Mouse (Mus musculus): ENCODE measurements around the gene Spint3. TPM values are rescaled to one million over a fixed set of nuclear protein-coding genes. Genes with fewer than 3 reads are reported as not detected.

Spint3 gene
- polyA plus RNA-seq, 1 experiment from 2014 or later: not detected

DNA sequence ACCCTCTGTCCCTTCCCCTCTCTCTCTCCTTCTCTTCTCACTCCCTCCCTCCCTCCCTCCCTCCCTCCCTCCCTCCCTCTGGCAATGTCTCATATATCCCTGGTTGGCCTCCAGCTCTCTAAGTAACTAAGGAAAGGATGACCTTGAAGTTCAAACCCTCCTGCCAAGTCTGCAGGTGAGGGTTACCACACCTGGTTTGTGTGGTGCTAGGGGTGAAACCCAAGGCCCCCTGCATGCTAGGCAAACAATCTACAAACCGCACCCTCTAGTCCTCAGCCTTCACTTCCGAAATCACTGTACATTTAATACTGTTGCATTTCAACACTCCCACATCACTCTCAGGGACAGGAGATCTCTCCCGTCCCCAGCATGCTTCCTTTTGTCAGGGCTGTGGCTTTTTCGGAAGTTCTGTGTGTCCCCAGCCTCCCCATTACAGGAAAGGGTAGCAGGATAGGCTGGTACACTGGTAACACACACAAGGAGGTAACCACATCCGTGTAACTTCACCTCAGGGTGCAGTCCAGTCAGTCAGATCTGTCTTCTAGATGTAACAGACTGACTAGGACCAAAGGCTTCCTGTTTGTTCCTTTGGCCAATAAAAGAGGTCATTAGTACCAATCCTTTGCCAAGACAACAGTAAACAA, 28.7 kb downstream of the Spint3 start:
- WGBS: 49% methylated on average over 5 of the region's 5 CpGs
- Histone ChIP-seq H3K27me3 (0 out of 2 replicates have a peak, but pooled peaks cover 6% of the 10 kb centered on the region), H3K4me2 (no peak overlapping the region), H3K9me3 (no peaks in the 10 kb centered on the region), H3K4me1 (replicated peaks) (no peaks in the 10 kb centered on the region), H3K36me3 (no peaks in the 10 kb centered on the region), H3K9ac (no peak overlapping the region), H3K4me3 (no peak overlapping the region), H3K27ac (no peak overlapping the region)
- no peak for ATAC-seq (ENCODE audit: low FRiP score)

DNA sequence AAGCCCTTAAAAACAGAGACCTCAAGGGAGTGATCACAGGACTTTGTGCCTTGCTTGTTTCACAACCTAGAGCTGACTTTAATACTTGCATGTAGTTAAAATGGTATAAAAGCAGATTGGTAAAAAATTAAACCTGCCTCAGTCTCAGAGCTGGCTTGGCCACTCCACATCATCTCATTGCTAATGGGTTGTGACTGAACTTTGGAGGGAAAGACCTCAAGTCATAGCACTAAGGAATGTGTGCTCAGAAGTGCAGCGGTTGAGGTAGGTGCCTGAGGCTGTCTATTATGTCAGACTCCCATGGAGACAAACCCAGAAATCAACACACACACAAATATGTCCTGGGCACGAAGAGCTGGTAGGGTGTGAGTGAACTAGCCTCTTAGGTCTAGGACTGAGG, 29.5 kb downstream of the Spint3 start:
- Histone ChIP-seq H3K4me1 (replicated peaks) (no peaks in the 10 kb centered on the region), H3K4me2 (no peak overlapping the region), H3K4me3 (no peak overlapping the region), H3K27me3 (0 out of 2 replicates have a peak, but pooled peaks cover 3% of the 10 kb centered on the region), H3K9me3 (no peaks in the 10 kb centered on the region), H3K9ac (no peak overlapping the region), H3K36me3 (no peaks in the 10 kb centered on the region), H3K27ac (no peak overlapping the region)
- 77% methylated on average over 2 of the region's 2 CpGs for WGBS
- no peak for ATAC-seq (ENCODE audit: low FRiP score)

DNA sequence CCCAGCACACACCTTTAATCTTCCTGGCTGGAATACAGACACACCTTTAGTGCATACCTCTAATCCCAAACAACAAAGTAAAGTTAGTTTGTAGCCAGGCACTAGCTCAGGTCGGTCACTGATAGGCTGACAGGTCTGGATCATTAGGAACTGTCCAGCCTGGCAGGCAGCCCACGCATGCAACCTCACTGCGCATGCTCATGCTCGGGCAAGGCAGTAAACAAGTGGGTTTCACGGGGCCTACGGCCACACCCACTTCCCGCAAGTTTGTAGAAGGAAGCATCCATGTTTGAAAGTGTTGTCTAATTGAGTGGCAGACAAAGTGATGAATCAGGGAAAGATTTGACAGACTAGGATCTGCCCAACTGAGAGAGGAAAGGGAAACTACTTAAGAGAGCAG, 30.7 kb downstream of the Spint3 start:
- ATAC-seq (ENCODE audit: low FRiP score): no peak

DNA sequence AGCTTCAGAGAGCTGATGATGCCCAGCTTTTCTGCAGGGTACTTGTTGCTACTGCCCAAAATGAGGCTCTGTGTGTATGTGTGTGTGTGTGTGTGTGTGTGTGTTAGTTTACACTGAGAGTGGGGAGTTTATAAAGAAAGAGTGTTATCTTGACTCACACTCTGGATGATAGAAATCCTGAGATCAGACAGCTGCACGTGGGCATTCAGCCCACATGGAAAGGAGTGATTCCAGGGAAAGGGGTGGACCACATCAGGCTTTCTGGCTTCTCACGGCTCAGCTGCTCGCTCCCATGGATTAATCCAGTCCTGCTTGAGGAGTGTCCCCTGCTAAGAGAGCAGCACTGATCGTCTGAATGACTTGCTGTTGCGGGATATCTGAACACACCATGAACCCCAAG, 31.1 kb downstream of the Spint3 start:
- H3K27me3 ChIP-seq: 0 out of 2 replicates have a peak, but pooled peaks cover 3% of the 10 kb centered on the region
- 84% methylated on average over 5 of the region's 5 CpGs for WGBS
- H3K27ac ChIP-seq: no peak overlapping the region
- H3K4me2 ChIP-seq: no peak overlapping the region
- ATAC-seq (ENCODE audit: low FRiP score): no peak
- no peaks in the 10 kb centered on the region for H3K9me3 ChIP-seq
- H3K36me3 ChIP-seq: no peaks in the 10 kb centered on the region
- no peak overlapping the region for H3K4me3 ChIP-seq
- no peaks in the 10 kb centered on the region for H3K4me1 ChIP-seq (replicated peaks)
- no peak overlapping the region for H3K9ac ChIP-seq

More for the DNA sequence above, 30.7 kb downstream of the Spint3 start:
- no peak overlapping the region for H3K9ac ChIP-seq
- H3K27ac ChIP-seq: no peak overlapping the region
- 0 out of 2 replicates have a peak, but pooled peaks cover 3% of the 10 kb centered on the region for H3K27me3 ChIP-seq
- H3K9me3 ChIP-seq: no peaks in the 10 kb centered on the region
- H3K36me3 ChIP-seq: no peaks in the 10 kb centered on the region
- 88% methylated on average over 7 of the region's 7 CpGs for WGBS
- no peak overlapping the region for H3K4me2 ChIP-seq
- no peak overlapping the region for H3K4me3 ChIP-seq
- no peaks in the 10 kb centered on the region for H3K4me1 ChIP-seq (replicated peaks)

DNA sequence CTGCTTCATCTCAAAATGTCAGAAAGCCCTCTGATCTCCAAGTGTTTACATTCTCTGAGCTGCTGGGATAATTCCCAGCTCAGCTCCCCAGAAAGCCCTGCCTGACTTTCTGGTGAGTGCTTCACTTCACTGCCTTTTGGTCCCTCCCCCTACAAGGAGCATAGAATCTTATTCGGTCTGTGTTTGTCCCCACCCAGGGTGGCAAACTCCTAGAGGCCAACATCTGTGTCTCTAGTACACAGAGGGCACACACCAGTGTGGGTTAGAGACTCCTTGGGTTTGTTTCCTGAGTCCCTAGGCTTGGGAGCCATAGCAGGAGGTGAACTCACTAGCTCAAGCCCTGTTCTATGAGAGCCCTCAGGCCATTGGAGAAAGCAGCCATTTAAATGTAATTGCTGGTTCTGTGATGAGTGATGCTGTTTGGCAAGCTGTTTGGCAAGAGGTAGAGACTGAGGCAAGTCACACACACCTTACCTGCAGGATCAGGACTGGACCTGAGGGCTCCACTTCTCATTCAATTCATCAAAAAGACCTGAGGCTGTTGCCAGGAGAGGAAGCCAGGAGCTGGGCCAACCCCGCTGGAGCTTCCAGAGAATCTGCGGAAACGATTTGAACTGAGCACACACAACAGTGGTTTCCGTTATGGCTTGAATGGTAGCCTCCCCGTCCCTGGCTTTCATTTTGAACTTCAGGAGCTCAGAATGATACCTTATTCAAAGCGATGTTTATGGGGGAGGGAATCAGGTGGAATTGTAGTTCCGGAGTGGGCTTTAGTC, 32.4 kb downstream of the Spint3 start:
- WGBS: 54% methylated on average over 8 of the region's 8 CpGs
- H3K27ac ChIP-seq: no peak overlapping the region

DNA sequence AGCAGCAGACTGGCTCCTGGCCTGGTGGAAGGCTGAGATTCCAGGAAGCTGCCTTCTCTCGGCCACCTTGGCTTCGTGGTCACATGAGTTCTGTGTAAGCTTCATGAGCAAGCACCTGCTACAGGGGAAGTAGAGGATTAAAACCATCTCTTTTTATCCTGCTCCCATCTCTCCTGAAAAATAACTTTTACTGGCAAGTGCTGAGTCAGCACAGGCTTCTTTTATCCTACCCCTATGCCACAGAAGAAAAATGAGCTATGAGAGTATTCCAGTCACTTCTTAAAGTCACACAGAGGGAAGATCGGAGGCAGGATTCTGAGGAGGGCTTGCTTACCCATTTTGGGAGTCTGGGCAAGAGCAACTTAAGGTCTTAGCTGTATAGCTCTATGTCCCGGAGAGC, 36.3 kb downstream of the Spint3 start:
- ATAC-seq (ENCODE audit: low FRiP score): no peak
- no peak overlapping the region for H3K9ac ChIP-seq

More for the DNA sequence above, 32.4 kb downstream of the Spint3 start:
- Histone ChIP-seq H3K27me3 (0 out of 2 replicates have a peak, but pooled peaks cover 3% of the 10 kb centered on the region), H3K4me1 (replicated peaks) (no peaks in the 10 kb centered on the region), H3K9ac (no peak overlapping the region), H3K4me3 (no peak overlapping the region), H3K9me3 (no peaks in the 10 kb centered on the region), H3K4me2 (no peak overlapping the region), H3K36me3 (no peaks in the 10 kb centered on the region)
- ATAC-seq (ENCODE audit: low FRiP score): no peak

DNA sequence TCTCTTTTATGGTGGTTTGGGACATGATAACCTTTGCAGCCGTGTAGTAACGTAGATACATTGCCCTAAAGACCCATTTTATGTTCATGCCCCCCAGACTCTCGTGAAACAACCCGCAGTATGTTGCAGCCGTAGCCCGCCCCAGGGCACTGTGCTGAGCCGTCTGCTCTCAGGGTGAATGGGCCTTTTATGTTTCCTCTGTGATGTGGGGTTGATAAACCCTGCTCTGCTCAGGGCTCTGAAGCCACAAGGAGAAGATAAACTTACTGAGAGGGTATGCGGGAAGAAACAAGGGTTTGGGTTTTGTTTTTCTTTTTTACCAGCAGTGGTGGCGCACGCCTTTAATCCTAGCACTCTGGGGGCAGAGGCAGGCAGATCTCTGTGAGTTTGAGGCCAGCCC, 38.9 kb downstream of the Spint3 start:
- Histone ChIP-seq H3K27ac (no peak overlapping the region), H3K4me2 (no peak overlapping the region), H3K36me3 (no peaks in the 10 kb centered on the region), H3K27me3 (no peaks in the 10 kb centered on the region), H3K9ac (no peak overlapping the region), H3K4me3 (no peak overlapping the region), H3K4me1 (replicated peaks) (no peaks in the 10 kb centered on the region), H3K9me3 (no peaks in the 10 kb centered on the region)
- no peak for ATAC-seq (ENCODE audit: low FRiP score)
- 82% methylated on average over 10 of the region's 10 CpGs for WGBS

More for the DNA sequence above, 36.3 kb downstream of the Spint3 start:
- Histone ChIP-seq H3K4me2 (no peak overlapping the region), H3K9me3 (no peaks in the 10 kb centered on the region), H3K4me3 (no peak overlapping the region), H3K4me1 (replicated peaks) (no peaks in the 10 kb centered on the region), H3K27ac (no peak overlapping the region), H3K36me3 (no peaks in the 10 kb centered on the region), H3K27me3 (no peaks in the 10 kb centered on the region)
- WGBS: 88% methylated on average over 4 of the region's 4 CpGs

DNA sequence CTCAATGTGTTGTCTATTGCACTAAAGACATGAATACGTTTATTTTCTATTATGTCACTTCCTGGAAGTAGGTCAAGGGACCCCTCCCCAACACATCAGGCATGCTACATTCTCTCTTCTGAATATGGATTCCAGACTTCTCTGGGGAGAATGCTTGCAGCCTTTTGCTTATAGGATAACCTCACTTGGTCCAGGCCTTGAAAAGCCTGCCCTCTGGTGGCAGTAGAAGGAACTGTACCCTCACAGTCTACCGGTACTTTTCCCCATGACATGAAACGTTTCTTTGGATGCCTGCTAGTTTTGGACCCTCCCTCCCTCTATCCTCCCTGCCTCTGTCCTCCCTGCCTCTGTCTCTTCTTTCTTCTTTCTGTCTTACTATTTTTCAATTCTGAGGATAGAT, 42.1 kb downstream of the Spint3 start:
- Histone ChIP-seq H3K36me3 (no peaks in the 10 kb centered on the region), H3K9me3 (0 out of 2 replicates have a peak, but pooled peaks cover 8% of the 10 kb centered on the region), H3K27ac (no peak overlapping the region), H3K27me3 (no peaks in the 10 kb centered on the region), H3K4me1 (replicated peaks) (no peaks in the 10 kb centered on the region), H3K4me2 (no peak overlapping the region), H3K9ac (no peak overlapping the region), H3K4me3 (no peak overlapping the region)
- no peak for ATAC-seq (ENCODE audit: low FRiP score)
- 5% methylated on average over 3 of the region's 3 CpGs for WGBS

DNA sequence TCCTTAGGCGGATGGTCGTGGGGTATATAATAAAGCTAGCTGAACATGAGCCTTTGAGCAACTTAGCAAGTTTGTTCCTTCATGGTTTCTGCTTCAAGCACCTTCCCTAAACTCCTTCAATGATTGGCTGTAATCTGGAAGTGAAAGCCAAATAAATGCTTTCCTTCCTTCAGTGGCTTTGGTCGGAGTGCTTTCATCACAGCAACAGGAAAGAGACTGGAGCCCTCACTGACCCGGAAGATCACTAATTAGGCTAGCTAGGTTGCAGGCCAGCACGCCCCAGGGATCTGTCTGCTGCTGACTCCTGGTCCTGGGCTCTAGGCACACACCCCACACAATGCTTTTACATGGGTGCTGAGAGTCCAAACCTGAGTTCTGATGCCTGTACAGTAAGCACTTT, 44.7 kb downstream of the Spint3 start:
- Histone ChIP-seq H3K27me3 (no peaks in the 10 kb centered on the region), H3K4me2 (no peak overlapping the region), H3K9me3 (0 out of 2 replicates have a peak, but pooled peaks cover 8% of the 10 kb centered on the region), H3K27ac (no peak overlapping the region), H3K9ac (no peak overlapping the region), H3K4me1 (replicated peaks) (no peaks in the 10 kb centered on the region), H3K36me3 (no peaks in the 10 kb centered on the region), H3K4me3 (no peak overlapping the region)
- ATAC-seq (ENCODE audit: low FRiP score): no peak
- WGBS: 80% methylated on average over 5 of the region's 5 CpGs

DNA sequence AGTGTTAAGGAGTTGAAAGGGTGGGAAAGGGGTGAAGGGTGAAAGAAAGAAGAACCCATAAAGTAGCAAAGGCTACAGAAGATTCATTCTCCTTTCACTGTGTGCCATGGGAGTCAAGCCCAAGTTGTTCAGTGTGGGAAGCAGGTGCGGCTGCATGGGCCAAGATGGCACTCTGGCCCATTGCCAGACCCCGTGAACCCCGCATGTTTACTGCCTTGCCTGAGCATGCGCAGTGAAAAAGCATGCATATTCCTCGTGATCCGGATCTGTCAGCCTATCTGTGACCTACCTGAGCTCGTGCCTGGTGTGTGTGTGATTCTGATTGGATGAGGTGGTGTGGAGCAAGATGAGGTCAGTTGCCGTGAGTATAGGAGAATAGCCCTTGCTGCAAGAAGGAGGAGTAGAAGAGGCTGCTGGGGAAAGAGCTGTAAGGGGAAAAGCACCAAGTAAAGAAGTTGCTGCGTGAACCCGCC, 49.9 kb downstream of the Spint3 start:
- no peak overlapping the region for H3K4me2 ChIP-seq
- H3K9ac ChIP-seq: no peak overlapping the region
- ATAC-seq (ENCODE audit: low FRiP score): no peak
- WGBS: 84% methylated on average over 10 of the region's 10 CpGs
- peaks cover 4% of the 10 kb centered on the region for H3K27me3 ChIP-seq
- no peak overlapping the region for H3K27ac ChIP-seq
- peaks cover 9% of the 10 kb centered on the region; the same call in 1 of the 2 replicates for H3K4me1 ChIP-seq (replicated peaks)
- no peaks in the 10 kb centered on the region for H3K36me3 ChIP-seq
- H3K4me3 ChIP-seq: no peak overlapping the region
- H3K9me3 ChIP-seq: 0 out of 2 replicates have a peak, but pooled peaks cover 8% of the 10 kb centered on the region

DNA sequence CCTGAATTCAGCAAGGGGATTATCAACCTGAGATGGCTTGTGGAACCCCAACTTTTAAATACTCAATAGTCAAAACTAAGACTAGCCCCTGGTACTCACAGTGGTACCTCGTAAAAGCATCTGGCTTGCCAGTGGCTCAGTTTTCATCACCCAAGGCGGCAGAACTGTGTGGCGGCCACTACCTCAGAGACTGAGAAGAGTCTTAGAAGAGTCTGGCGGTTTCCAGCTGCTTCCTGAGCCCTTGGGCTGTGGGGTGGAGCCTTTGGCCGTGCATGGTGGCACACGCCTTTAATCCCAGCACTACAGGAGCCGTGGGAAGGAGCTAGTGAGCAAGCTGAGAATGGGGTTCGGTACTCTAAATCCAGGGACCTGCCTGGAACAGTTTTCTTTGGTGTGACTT, 51.0 kb downstream of the Spint3 start:
- no peak overlapping the region for H3K4me3 ChIP-seq
- peaks cover 9% of the 10 kb centered on the region; the same call in 1 of the 2 replicates for H3K4me1 ChIP-seq (replicated peaks)
- WGBS: 38% methylated on average over 8 of the region's 8 CpGs
- no peak for ATAC-seq (ENCODE audit: low FRiP score)
- no peak overlapping the region for H3K4me2 ChIP-seq
- 0 out of 2 replicates have a peak, but pooled peaks cover 8% of the 10 kb centered on the region for H3K9me3 ChIP-seq
- peaks cover 4% of the 10 kb centered on the region for H3K27me3 ChIP-seq
- no peaks in the 10 kb centered on the region for H3K36me3 ChIP-seq
- no peak overlapping the region for H3K9ac ChIP-seq
- H3K27ac ChIP-seq: no peak overlapping the region

DNA sequence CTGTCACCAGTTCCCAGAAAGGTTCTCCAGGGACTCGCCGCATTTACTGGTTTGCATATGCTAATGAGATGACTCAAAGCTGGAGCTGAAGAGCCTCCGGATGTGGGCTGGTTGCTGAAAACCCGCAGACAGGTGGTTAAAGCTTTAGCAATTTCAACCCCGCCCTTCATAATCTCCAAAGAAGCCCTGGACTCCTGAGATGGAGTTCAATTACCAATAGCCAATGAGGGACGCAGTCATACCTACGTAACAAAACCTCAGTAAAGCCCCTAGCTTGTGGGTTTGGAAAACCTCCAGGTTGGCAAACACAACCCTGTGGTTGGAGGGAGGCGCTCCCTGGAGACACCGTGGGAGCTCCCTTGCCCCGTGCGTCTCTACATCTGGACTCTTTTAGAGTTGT, 51.4 kb downstream of the Spint3 start:
- H3K4me2 ChIP-seq: no peak overlapping the region
- peaks cover 9% of the 10 kb centered on the region; the same call in 1 of the 2 replicates for H3K4me1 ChIP-seq (replicated peaks)
- ATAC-seq (ENCODE audit: low FRiP score): no peak
- H3K36me3 ChIP-seq: no peaks in the 10 kb centered on the region
- H3K4me3 ChIP-seq: no peak overlapping the region
- no peak overlapping the region for H3K9ac ChIP-seq
- 11% methylated on average over 11 of the region's 11 CpGs for WGBS
- H3K27me3 ChIP-seq: peaks cover 4% of the 10 kb centered on the region
- H3K27ac ChIP-seq: no peak overlapping the region
- 0 out of 2 replicates have a peak, but pooled peaks cover 6% of the 10 kb centered on the region for H3K9me3 ChIP-seq

Data from hindbrain, embryonic 13.5 days (tissue).